Mouse (Mus musculus) kidney, adult 2 months (tissue): Measurements from ENCODE around the gene Gadl1.

ENCODE experiments used
- CTCF ChIP-seq: fragments of 200-500 bp; conservative IDR thresholded peaks from 2 replicates; pipeline ENCODE4 v1.5.1; 2011; ENCODE audit warnings: low read depth, mild to moderate bottlenecking, control low read depth, low read length, moderate library complexity, mixed read lengths; ENCODE audit not compliant: insufficient read depth, insufficient read length
- POLR2A ChIP-seq: fragments of 200-500 bp; IDR thresholded peaks from one replicate; pipeline ENCODE4 v1.6.1; 2011; ENCODE audit warnings: low read depth, low read length, control low read depth

- TF ChIP-seq CTCF, result no peak
- no peak for TF ChIP-seq POLR2A
Measured at GRCm38 (mm10) chr9:116084324-116084931, 175.2 kb downstream of the Gadl1 start.
